Mouse (Mus musculus) liver, embryonic 14.5 days (tissue): ENCODE measurements around the gene Rbpjl.

Experiments
- CTCF ChIP-seq: IDR thresholded peaks from 2 replicates; pipeline ENCODE4 v1.5.1; 2016; ENCODE audit warnings: antibody characterized with exemption, low read depth, control low read depth
- EP300 ChIP-seq: IDR thresholded peaks from 2 replicates; pipeline ENCODE4 v1.6.1; 2016; ENCODE audit warnings: antibody characterized with exemption, low read depth

DNA sequence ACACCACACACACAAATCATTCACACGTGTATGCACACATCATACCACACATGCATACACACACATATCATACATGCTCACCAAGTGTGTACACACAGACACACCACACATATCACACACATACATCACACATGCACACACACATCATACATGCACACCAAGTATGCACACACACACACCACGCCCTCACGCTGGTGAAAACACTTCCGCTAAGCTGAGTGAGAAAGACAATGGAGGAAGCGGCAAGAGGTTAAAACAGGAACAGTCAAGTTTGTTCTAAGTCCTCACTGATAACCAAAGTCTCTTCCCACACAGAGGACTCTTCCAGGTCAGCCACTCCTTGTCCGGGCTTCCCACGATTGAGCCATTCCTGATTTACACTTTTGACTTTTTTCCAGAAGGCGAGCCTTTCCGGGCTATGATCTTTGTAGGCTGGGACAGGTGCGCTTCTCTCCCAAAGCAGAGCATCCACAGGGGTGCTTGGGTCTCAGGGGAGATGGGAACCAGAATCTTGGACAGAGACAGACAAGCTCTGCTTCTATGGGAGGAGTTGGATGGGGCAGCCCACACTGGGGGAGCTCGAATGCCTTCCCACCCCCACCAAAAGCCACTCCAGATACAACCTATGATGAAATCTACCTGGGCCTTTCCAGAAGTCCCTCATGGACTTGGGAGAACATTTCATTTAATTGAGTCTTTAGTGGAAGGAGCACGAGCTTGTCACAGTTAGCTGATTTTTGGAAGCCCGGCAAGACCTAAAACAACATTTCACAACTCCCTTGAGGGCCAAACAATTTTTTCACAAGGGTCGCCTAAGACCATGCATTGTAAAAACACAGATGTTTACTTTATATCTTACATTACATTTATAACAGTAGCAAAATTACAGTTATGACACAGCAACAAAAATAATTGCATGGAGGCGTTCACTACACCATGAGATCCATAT, 25.2 kb upstream of the Rbpjl start:
- TF ChIP-seq CTCF (no peak), EP300 (no peak)
